Mouse (Mus musculus): Measurements from ENCODE around the gene Tmem53. TPM values are rescaled to one million over a fixed set of nuclear protein-coding genes. Genes with fewer than 3 reads are reported as not detected.
"Not testable (repeated sequence)": the region's sequence is repeated elsewhere in the genome, so short reads cannot be mapped to it uniquely, and the experiment has no call there.

Tmem53 gene
- total RNA-seq, 2 experiments from 2014 or later = 24.8 to 35.7 TPM

- DNase-seq = no peak
Observed at GRCm38 (mm10) chr4:117250982-117251381, 769 bp upstream of the Tmem53 start.

GRCm38 (mm10) chr4:117252351-117252750 lies 600 bp downstream of the Tmem53 start:
- DNase-seq = peak; percentile 57 to 70

GRCm38 (mm10) chr4:117252755-117253154 lies 1.0 kb downstream of the Tmem53 start:
- DNase-seq = no peak

GRCm38 (mm10) chr4:117253218-117254016 lies 1.7 kb downstream of the Tmem53 start:
- DNase-seq = peak in 1 of 2 experiments; percentile 29

- DNase-seq = peak; percentile 40 to 45
Observed at GRCm38 (mm10) chr4:117254017-117254627, 2.4 kb downstream of the Tmem53 start.

GRCm38 (mm10) chr4:117254672-117255071 lies 2.9 kb downstream of the Tmem53 start:
- peak; percentile 49 to 50 for DNase-seq

- DNase-seq = not testable (repeated sequence)
Observed at GRCm38 (mm10) chr4:117259909-117260308, 8.2 kb downstream of the Tmem53 start.

- no peak for DNase-seq
Observed at GRCm38 (mm10) chr4:117261222-117261621, 9.5 kb downstream of the Tmem53 start.

GRCm38 (mm10) chr4:117262101-117262913 lies 10.6 kb downstream of the Tmem53 start:
- no peak for DNase-seq

- no peak for DNase-seq
Observed at GRCm38 (mm10) chr4:117262987-117263386, 11.2 kb downstream of the Tmem53 start.

- DNase-seq = peak; percentile 74 to 87
Observed at GRCm38 (mm10) chr4:117267284-117267683, 15.5 kb downstream of the Tmem53 start.

GRCm38 (mm10) chr4:117267831-117268437 lies 16.2 kb downstream of the Tmem53 start:
- DNase-seq = no peak

GRCm38 (mm10) chr4:117270278-117270677 lies 18.5 kb downstream of the Tmem53 start:
- DNase-seq = peak; percentile 56 to 83

GRCm38 (mm10) chr4:117272459-117272858 lies 20.7 kb downstream of the Tmem53 start:
- no peak for DNase-seq

GRCm38 (mm10) chr4:117274720-117275119 lies 23.0 kb downstream of the Tmem53 start:
- DNase-seq = peak in 1 of 2 experiments; percentile 36

- DNase-seq = no peak
Observed at GRCm38 (mm10) chr4:117276281-117276711, 24.5 kb downstream of the Tmem53 start.

GRCm38 (mm10) chr4:117277021-117277420 lies 25.3 kb downstream of the Tmem53 start:
- DNase-seq = no peak

GRCm38 (mm10) chr4:117277687-117278086 lies 25.9 kb downstream of the Tmem53 start:
- no peak for DNase-seq

- DNase-seq = no peak
Observed at GRCm38 (mm10) chr4:117278381-117279252, 26.9 kb downstream of the Tmem53 start.

- DNase-seq = no peak
Observed at GRCm38 (mm10) chr4:117279253-117279642, 27.5 kb downstream of the Tmem53 start.

- DNase-seq = no peak
Observed at GRCm38 (mm10) chr4:117280397-117280930, 28.7 kb downstream of the Tmem53 start.

All from heart, adult 18-20 months (tissue).